Mouse (Mus musculus) limb, embryonic 14.5 days (tissue): ENCODE measurements at regions not wholly inside any gene's neighbourhood (a gene's known extent, or its start where the extent isn't known, plus 50 kb on each side); places are given as distances from the start of the nearest gene placed in this dataset.

Experiments used
- ATAC-seq: fragments of 200-750 bp; cut with Nextera tagmentation; 2 replicates; pipeline ENCODE4 v1.8.0; 2017; ENCODE audit warnings: low read depth, moderate number of reproducible peaks, moderate TSS enrichment; ENCODE audit not compliant: low FRiP score
- DNase-seq: peaks from one replicate; pipeline ENCODE4 v3.0.0-alpha.2; 2015; ENCODE audit warnings: low spot score
- H3K27ac ChIP-seq: fragments of 300-500 bp; sonication (generic); replicated peaks from 2 replicates; pipeline ENCODE4 v1.5.1; 2014; ENCODE audit warnings: low read depth, mild to moderate bottlenecking, low read length, moderate library complexity, mixed read lengths
- H3K27me3 ChIP-seq: fragments of 300-500 bp; sonication (generic); 2 replicates; pipeline ENCODE4 v1.6.1; 2014; ENCODE audit warnings: low read length, mixed read lengths; ENCODE audit not compliant: control insufficient read depth, insufficient read depth
- H3K36me3 ChIP-seq: fragments of 300-500 bp; sonication (generic); 2 replicates; pipeline ENCODE4 v1.6.1; 2014; ENCODE audit warnings: mild to moderate bottlenecking, low read length, moderate library complexity, mixed read lengths; ENCODE audit not compliant: control insufficient read depth, insufficient read depth
- H3K4me1 ChIP-seq: fragments of 300-500 bp; sonication (generic); 2 replicates; pipeline ENCODE4 v1.6.1; 2014; ENCODE audit warnings: antibody characterized with exemption, low read length, mixed read lengths; ENCODE audit not compliant: control insufficient read depth, insufficient read depth
- H3K4me2 ChIP-seq: fragments of 300-500 bp; sonication (generic); replicated peaks from 2 replicates; pipeline ENCODE4 v1.6.1; 2014; ENCODE audit warnings: low read depth, mild to moderate bottlenecking, low read length, moderate library complexity; ENCODE audit not compliant: severe bottlenecking
- H3K4me3 ChIP-seq: fragments of 300-500 bp; sonication (generic); replicated peaks from 2 replicates; pipeline ENCODE4 v1.5.1; 2014; ENCODE audit warnings: low read length
- H3K9ac ChIP-seq: fragments of 300-500 bp; sonication (generic); 2 replicates; pipeline ENCODE4 v1.6.1; 2014; ENCODE audit warnings: mild to moderate bottlenecking, low read depth, low read length, moderate library complexity; ENCODE audit not compliant: severe bottlenecking
- H3K9me3 ChIP-seq: fragments of 300-500 bp; sonication (generic); 2 replicates; pipeline ENCODE4 v1.6.1; 2016; ENCODE audit warnings: low read length; ENCODE audit not compliant: control insufficient read depth
- POLR2A ChIP-seq: fragments of 200-500 bp; IDR thresholded peaks from 2 replicates; pipeline ENCODE4 v1.8.0; 2012; ENCODE audit warnings: inconsistent platforms, mild to moderate bottlenecking, moderate library complexity, borderline replicate concordance; ENCODE audit not compliant: insufficient read depth, insufficient read length; ENCODE audit errors: extremely low read depth
- WGBS: fragments of 180-500 bp; shearing (Covaris S2); extraction: QIAGEN DNeasy Blood & Tissue Kit; methylation state at CpG from one replicate; pipeline ENCODE4 v1.1.7; 2014; 5-methylcytosine and 5-hydroxymethylcytosine counted together

DNA sequence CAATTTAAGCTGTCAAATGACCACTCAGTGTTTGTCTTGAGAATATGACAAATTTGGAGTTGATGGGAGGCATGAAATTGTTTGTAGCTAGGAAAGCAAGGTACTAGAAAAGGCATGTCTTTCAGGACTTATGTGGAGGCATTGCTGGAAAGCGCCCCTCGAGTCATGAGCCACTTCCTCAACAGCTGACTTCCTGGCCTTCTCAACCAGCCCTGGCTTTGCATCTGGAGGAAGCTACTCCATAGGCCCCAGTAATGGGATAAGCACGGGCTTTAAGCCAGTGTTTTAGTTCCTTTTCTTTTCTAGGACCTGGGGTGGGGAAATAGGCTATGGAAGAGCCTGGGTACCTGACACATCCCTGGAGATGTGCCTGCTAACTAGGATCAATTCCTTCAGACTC, 60.3 kb upstream of the Tbc1d5 start:
- Histone ChIP-seq H3K9me3 (no peaks in the 10 kb centered on the region), H3K4me3 (no peak overlapping the region), H3K9ac (no peak overlapping the region), H3K27me3 (no peaks in the 10 kb centered on the region), H3K27ac (no peak overlapping the region), H3K36me3 (no peaks in the 10 kb centered on the region), H3K4me2 (no peak overlapping the region), H3K4me1 (no peaks in the 10 kb centered on the region)
- TF ChIP-seq POLR2A, result no peak
- no peak for ATAC-seq
- WGBS, result 65% methylated on average over 3 of the region's 3 CpGs
- no peak for DNase-seq
